Mouse (Mus musculus) forebrain, embryonic 12.5 days (tissue): ENCODE data around the gene 1500009C09Rik. TPM values are rescaled to one million over a fixed set of nuclear protein-coding genes. Genes with fewer than 3 reads are reported as not detected.

Source experiments
- ATAC-seq: fragments of 200-750 bp; cut with Nextera tagmentation; 2 replicates; pipeline ENCODE4 v1.8.0; 2017; ENCODE audit warnings: moderate TSS enrichment; ENCODE audit not compliant: low FRiP score
- H3K27ac ChIP-seq: fragments of 300-500 bp; sonication (generic); 2 replicates; pipeline ENCODE4 v1.5.1; 2016; ENCODE audit warnings: mild to moderate bottlenecking
- H3K27me3 ChIP-seq: fragments of 300-500 bp; sonication (generic); 2 replicates; pipeline ENCODE4 v1.6.1; 2016; ENCODE audit warnings: mild to moderate bottlenecking
- H3K36me3 ChIP-seq: fragments of 300-500 bp; sonication (generic); replicated peaks from 2 replicates; pipeline ENCODE4 v1.6.1; 2016; ENCODE audit warnings: mild to moderate bottlenecking
- H3K4me1 ChIP-seq: fragments of 300-500 bp; sonication (generic); 2 replicates; pipeline ENCODE4 v1.6.1; 2016
- H3K4me2 ChIP-seq: fragments of 300-500 bp; sonication (generic); 2 replicates; pipeline ENCODE4 v1.6.1; 2016; ENCODE audit warnings: mild to moderate bottlenecking, moderate library complexity
- H3K4me3 ChIP-seq: fragments of 300-500 bp; sonication (generic); replicated peaks from 2 replicates; pipeline ENCODE4 v1.5.1; 2016; ENCODE audit warnings: mild to moderate bottlenecking
- H3K9ac ChIP-seq: fragments of 300-500 bp; sonication (generic); 2 replicates; pipeline ENCODE4 v1.6.1; 2016; ENCODE audit warnings: mild to moderate bottlenecking
- H3K9me3 ChIP-seq: fragments of 300-500 bp; sonication (generic); 2 replicates; pipeline ENCODE4 v1.6.1; 2016
- WGBS: fragments of 180-500 bp; shearing (Covaris S2); methylation state at CpG from one replicate; pipeline ENCODE4 v1.1.7; 2016; 5-methylcytosine and 5-hydroxymethylcytosine counted together
- polyA plus RNA-seq: library from polyadenylated mRNA; unstranded; fragments of >200 nt; fragmentation: Nextera tagmentation; extraction: Ambion mirVana; gene quantifications from 2 replicates; pipeline ENCODE4 v1.2.1, GENCODE M21; 2016

The 1500009C09Rik gene
- 3.9 and 4.7 TPM in 2 replicates for polyA plus RNA-seq

DNA sequence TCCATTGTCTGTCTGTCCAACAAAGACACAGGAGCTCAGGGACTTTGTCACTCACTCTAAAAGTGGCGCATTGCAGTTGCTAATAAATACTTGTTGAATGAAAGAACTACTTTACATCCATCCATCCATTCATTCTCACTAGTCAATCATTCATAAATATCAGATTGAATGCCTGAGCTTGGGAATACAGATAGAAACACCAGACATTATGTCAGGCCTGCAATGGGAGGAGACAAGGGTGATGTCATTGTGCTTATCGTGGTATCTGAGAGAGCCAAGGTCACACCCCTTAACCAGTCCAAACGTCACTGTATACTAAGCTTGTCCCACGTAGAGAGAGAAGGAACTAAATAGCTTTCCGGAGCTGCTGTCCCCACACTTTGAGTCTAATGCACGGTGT lies at the start of gene 1500009C09Rik:
1500009C09Rik (plus strand) TSS at position 301 of the 400 bp plus-strand sequence.
- Histone ChIP-seq H3K27ac (no peak within 1 kb of the TSS), H3K4me2 (no peak within 1 kb of the TSS), H3K4me1 (peaks cover 21% of the 10 kb centered on the region), H3K36me3 (no peaks in the 10 kb centered on the region), H3K4me3 (no peak within 1 kb of the TSS), H3K27me3 (no peaks in the 10 kb centered on the region), H3K9me3 (no peaks in the 10 kb centered on the region; the same call in 1 of the 2 replicates), H3K9ac (no peak within 1 kb of the TSS)
- no peak for ATAC-seq
- 92% methylated on average over 6 of the region's 6 CpGs for WGBS

DNA sequence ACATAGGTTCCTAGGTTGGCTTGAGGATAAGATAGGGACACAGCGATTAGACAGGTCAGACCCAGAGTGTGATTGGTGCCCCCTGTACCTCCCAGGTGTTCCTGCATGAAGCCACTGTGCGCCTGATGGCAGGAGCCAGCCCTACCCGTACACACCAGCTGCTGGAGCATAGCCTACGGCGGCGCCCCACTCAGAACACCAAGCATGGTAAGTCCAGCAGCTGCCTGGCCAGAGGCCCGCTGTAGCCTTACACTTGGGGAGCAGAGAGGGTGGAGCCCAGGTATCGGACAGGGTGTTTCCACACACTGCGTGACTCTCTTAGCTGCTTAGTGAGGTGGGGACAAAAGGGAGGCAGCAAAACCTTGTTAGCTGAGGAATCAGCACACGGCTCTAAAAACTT lies 49.1 kb upstream of the 1500009C09Rik start:
- no peak overlapping the region for H3K27ac ChIP-seq
- peaks cover 33% of the 10 kb centered on the region for H3K27me3 ChIP-seq
- no peaks in the 10 kb centered on the region for H3K9me3 ChIP-seq
- 93% methylated on average over 10 of the region's 10 CpGs for WGBS
- no peak overlapping the region for H3K4me3 ChIP-seq
- H3K4me2 ChIP-seq = no peak overlapping the region
- H3K36me3 ChIP-seq = peaks cover 84% of the 10 kb centered on the region
- ATAC-seq = no peak
- no peak overlapping the region for H3K9ac ChIP-seq
- peaks cover 35% of the 10 kb centered on the region for H3K4me1 ChIP-seq

DNA sequence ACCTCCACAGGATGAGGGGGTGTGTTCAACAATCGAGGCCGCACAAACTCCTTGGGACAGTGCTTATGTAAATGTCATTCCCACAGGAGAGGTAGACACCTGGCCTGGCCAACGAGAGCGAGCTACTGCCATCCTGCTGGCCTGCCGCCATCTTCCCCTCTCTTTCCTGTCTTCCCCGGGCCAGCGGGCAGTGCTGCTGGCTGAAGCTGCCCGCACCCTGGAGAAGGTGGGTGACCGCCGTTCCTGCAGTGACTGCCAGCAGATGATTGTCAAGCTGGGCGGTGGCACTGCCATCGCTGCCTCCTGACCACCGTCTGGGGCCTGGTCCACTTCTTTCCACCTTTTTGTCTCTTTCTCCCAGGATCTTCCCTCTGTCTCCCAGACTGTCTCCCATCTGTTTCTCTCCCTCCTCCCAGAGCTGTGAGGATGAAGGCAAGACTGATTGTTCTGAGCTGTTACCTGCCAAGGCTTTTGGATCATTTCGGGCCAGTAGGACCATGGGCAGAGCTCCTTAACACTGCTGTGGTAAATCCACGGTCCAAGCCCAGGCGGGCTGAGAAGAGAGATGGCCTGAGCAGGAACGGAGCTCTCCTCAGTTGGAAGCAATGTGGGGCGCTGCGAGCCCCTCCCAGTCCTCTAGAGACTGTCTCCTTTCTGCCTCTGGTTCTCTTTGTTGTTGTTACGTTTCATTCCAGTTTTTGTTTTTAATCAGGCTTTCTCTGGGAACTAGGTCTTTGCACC lies 48.4 kb upstream of the 1500009C09Rik start:
- Histone ChIP-seq H3K4me2 (no peak overlapping the region), H3K27ac (peak overlapping the region; percentile 36; the same call in 1 of the 2 replicates), H3K36me3 (peaks cover 77% of the 10 kb centered on the region), H3K9ac (peak overlapping the region; percentile 4; the same call in 1 of the 2 replicates), H3K4me3 (no peak overlapping the region), H3K4me1 (peaks cover 35% of the 10 kb centered on the region), H3K27me3 (peaks cover 40% of the 10 kb centered on the region), H3K9me3 (no peaks in the 10 kb centered on the region)
- WGBS = 70% methylated on average over 20 of the region's 20 CpGs
- ATAC-seq = no peak

DNA sequence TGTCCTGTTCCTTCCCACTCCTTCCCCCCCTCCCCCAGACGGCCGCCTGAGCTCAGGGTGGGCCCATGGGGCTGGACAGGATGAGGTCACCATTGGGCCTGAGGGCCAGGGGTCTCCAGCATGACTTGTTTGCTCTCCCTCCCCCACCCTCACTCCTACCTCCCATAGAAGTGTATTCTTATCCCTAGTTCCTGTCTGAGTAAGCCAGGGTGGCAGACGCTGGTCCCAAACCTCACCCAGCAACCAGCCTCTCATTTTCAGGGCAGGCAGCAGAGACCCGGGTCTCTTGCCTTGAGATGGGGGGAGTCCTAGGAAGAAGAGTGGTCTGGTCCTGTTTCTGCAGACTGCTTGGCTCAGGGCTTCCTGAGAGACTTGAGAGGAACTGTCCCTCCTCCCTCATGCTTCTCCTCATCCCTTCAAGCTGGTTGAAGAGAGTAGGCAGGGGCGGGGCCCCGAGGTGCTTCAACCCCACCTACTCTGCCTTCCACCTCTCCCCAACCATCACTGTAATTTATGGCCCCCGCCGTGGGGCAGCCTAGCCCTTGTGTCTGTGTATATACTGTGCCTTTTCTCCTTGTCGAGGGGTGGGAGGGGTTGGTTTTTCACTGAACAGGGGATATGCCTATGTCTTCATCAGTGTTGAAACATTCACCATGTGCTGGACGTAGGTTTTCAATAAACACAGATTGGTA lies 47.4 kb upstream of the 1500009C09Rik start:
- Histone ChIP-seq H3K4me1 (peaks cover 35% of the 10 kb centered on the region), H3K36me3 (peaks cover 66% of the 10 kb centered on the region), H3K9ac (peak overlapping the region; percentile 4; the same call in 1 of the 2 replicates), H3K4me3 (no peak overlapping the region), H3K9me3 (no peaks in the 10 kb centered on the region), H3K27me3 (peaks cover 50% of the 10 kb centered on the region), H3K4me2 (no peak overlapping the region), H3K27ac (no peak overlapping the region)
- ATAC-seq = no peak
- WGBS = 66% methylated on average over 10 of the region's 10 CpGs

DNA sequence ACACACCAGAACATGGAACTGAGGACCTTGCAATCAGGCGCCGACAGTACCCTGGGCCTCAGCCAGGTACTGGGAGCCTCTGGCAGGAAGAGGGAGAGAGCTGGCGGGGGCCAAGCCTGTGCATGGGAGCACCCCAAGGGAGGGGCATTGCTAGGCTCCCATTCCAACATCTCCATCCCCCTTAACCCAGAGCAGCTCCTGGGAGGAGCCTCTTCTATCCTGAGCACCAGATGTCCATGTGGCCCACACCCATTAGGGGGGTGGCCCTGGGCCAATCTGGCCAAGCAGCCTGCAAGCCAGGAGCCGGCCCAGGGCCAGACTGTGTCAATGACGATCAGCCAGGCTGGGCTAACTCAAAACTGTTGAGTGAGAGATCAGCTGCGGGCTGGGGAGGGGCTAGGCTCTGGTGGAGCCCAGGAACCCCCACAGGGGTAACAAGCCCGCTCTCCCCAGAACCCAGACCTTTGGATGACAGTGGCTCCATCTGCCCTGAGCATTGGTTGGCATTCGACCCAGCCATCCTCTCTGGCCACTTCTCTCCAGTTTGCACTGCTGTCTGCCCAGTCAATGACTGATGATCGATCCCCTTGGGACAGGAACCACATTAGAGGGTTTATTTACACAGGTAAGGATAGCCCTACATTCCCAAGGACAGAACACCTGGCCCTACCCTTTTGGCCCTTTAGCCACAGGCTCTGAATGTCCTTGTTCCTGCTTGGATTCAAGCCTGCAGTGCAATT lies 45.7 kb upstream of the 1500009C09Rik start:
- H3K36me3 ChIP-seq = peaks cover 52% of the 10 kb centered on the region
- H3K27ac ChIP-seq = no peak overlapping the region
- no peak overlapping the region for H3K4me3 ChIP-seq
- peaks cover 37% of the 10 kb centered on the region for H3K4me1 ChIP-seq
- no peak overlapping the region for H3K9ac ChIP-seq
- H3K4me2 ChIP-seq = 0 out of 2 replicates have a peak overlapping the region, but pooled peaks have one; percentile 9
- H3K27me3 ChIP-seq = peaks cover 67% of the 10 kb centered on the region
- ATAC-seq = 0 out of 2 replicates have a peak, but pooled peaks have one; percentile 21
- no peaks in the 10 kb centered on the region for H3K9me3 ChIP-seq
- WGBS = 58% methylated on average over 9 of the region's 9 CpGs

GRCm38 (mm10) chr15:82207105-82207459 lies 45.1 kb upstream of the 1500009C09Rik start:
- Histone ChIP-seq H3K4me1 (peaks cover 43% of the 10 kb centered on the region), H3K36me3 (peaks cover 46% of the 10 kb centered on the region), H3K27me3 (peaks cover 73% of the 10 kb centered on the region), H3K9me3 (no peaks in the 10 kb centered on the region), H3K9ac (no peak overlapping the region), H3K27ac (no peak overlapping the region), H3K4me3 (no peak overlapping the region), H3K4me2 (peak overlapping the region; percentile 9; the same call in 1 of the 2 replicates)
- 16% methylated on average over 34 of the region's 34 CpGs for WGBS
- ATAC-seq = no peak

DNA sequence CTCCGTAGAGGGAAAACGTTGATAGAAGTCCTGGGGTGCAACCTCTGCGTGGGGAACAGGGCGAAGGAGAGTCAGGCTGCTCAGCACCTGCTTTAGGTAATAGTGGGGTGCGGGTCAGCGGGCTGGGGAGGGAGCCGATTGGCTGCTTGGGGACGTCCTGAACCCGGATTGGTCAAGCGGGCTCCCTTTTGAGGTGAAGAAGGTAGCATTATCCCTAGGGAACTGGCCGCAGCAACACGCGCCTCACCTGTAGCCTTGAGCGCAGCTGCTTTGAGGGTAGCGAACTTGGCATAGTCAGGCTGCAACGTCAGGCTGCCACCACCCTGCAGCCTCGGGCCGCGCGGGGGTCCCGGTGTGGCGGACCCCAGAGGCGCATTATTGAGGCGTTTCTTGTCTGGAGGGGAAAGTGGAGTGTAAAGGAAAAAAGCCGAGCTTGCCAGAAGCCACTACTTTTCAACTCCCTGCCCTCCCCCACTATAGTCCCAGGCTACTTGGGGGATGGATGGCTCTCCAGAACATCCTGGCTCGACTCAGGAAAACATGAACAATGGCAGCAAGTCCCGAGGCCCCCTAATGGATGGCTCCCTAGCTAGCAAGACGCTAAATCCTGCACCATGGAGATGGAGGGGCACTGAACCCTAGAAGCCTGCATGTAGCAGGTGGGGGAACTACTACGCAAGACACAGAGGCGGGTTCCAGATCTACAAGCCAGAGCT lies 44.5 kb upstream of the 1500009C09Rik start:
- H3K27me3 ChIP-seq = peaks cover 78% of the 10 kb centered on the region
- H3K4me3 ChIP-seq = no peak overlapping the region
- peaks cover 48% of the 10 kb centered on the region for H3K4me1 ChIP-seq
- no peak overlapping the region; the same call in 1 of the 2 replicates for H3K4me2 ChIP-seq
- H3K27ac ChIP-seq = no peak overlapping the region
- WGBS = 13% methylated on average over 30 of the region's 30 CpGs
- no peak overlapping the region for H3K9ac ChIP-seq
- H3K9me3 ChIP-seq = no peaks in the 10 kb centered on the region
- no peak for ATAC-seq
- peaks cover 40% of the 10 kb centered on the region for H3K36me3 ChIP-seq

DNA sequence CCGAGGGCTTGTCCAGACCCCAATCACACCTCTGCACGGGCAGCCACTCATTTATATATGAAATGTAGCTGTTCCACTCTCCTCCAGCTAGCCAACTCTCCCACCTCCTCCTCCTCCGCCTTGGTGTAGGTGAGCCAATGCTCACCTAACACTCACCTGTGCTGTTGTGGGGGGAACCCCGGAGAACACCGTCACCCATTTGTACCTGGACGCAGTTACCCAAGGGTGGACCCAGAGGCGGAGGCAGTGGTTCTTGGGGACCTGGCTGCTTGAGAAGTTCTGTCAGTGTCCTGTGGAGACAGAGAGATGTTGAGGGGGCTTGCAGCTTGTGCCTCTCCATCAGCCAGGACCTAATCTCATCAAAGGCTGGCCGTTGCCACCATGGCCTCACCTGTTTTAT lies 43.9 kb upstream of the 1500009C09Rik start:
- Histone ChIP-seq H3K36me3 (peaks cover 34% of the 10 kb centered on the region), H3K4me1 (peaks cover 50% of the 10 kb centered on the region)
- WGBS = 87% methylated on average over 8 of the region's 8 CpGs

GRCm38 (mm10) chr15:82209295-82210050 lies 42.7 kb upstream of the 1500009C09Rik start:
- Histone ChIP-seq H3K36me3 (peaks cover 23% of the 10 kb centered on the region), H3K27ac (no peak overlapping the region), H3K9me3 (no peaks in the 10 kb centered on the region), H3K9ac (no peak overlapping the region), H3K4me1 (peaks cover 39% of the 10 kb centered on the region), H3K4me3 (no peak overlapping the region), H3K4me2 (no peak overlapping the region), H3K27me3 (peaks cover 96% of the 10 kb centered on the region)
- WGBS = 78% methylated on average over 13 of the region's 13 CpGs
- ATAC-seq = no peak

More for the DNA sequence above, 43.9 kb upstream of the 1500009C09Rik start:
- no peak overlapping the region for H3K4me3 ChIP-seq
- H3K4me2 ChIP-seq = no peak overlapping the region
- ATAC-seq = no peak
- H3K27ac ChIP-seq = no peak overlapping the region
- H3K9me3 ChIP-seq = no peaks in the 10 kb centered on the region
- no peak overlapping the region for H3K9ac ChIP-seq
- peaks cover 85% of the 10 kb centered on the region for H3K27me3 ChIP-seq

- no peak overlapping the region for H3K4me3 ChIP-seq
- no peaks in the 10 kb centered on the region for H3K9me3 ChIP-seq
- H3K4me1 ChIP-seq = peaks cover 39% of the 10 kb centered on the region
- H3K27me3 ChIP-seq = peaks cover 98% of the 10 kb centered on the region
- no peak for ATAC-seq
- 61% methylated on average over 1 of the region's 1 CpGs for WGBS
- peaks cover 10% of the 10 kb centered on the region for H3K36me3 ChIP-seq
- no peak overlapping the region for H3K9ac ChIP-seq
- no peak overlapping the region for H3K27ac ChIP-seq
- H3K4me2 ChIP-seq = no peak overlapping the region
These were observed 41.4 kb upstream of the 1500009C09Rik start for GRCm38 (mm10) chr15:82210801-82211200.

- H3K4me2 ChIP-seq = peak overlapping the region; percentile 69
- H3K4me3 ChIP-seq = peak overlapping the region; percentile 47
- no peak overlapping the region for H3K27ac ChIP-seq
- H3K27me3 ChIP-seq = peaks cover 98% of the 10 kb centered on the region
- H3K4me1 ChIP-seq = peaks cover 40% of the 10 kb centered on the region
- H3K9ac ChIP-seq = 0 out of 2 replicates have a peak overlapping the region, but pooled peaks have one; percentile 31
- no peaks in the 10 kb centered on the region for H3K9me3 ChIP-seq
- ATAC-seq = no peak
- WGBS = 3% methylated on average over 11 of the region's 11 CpGs
- H3K36me3 ChIP-seq = peaks cover 5% of the 10 kb centered on the region
These were observed 40.9 kb upstream of the 1500009C09Rik start for GRCm38 (mm10) chr15:82211281-82211680.
